Mouse (Mus musculus) cortical plate, adult 2 months (tissue): Measurements from ENCODE around the gene Slc25a42.

Experiments used
- CTCF ChIP-seq: fragments of 200-500 bp; IDR thresholded peaks from 2 replicates; pipeline ENCODE4 v1.5.1; 2011; ENCODE audit warnings: mild to moderate bottlenecking, control low read depth, low read length; ENCODE audit not compliant: insufficient read depth; ENCODE audit errors: extremely low read depth
- POLR2A ChIP-seq: fragments of 200-500 bp; IDR thresholded peaks from 2 replicates; pipeline ENCODE4 v1.6.1; 2011; ENCODE audit warnings: mild to moderate bottlenecking, low read length, control low read depth; ENCODE audit not compliant: insufficient read depth; ENCODE audit errors: extremely low read depth

DNA sequence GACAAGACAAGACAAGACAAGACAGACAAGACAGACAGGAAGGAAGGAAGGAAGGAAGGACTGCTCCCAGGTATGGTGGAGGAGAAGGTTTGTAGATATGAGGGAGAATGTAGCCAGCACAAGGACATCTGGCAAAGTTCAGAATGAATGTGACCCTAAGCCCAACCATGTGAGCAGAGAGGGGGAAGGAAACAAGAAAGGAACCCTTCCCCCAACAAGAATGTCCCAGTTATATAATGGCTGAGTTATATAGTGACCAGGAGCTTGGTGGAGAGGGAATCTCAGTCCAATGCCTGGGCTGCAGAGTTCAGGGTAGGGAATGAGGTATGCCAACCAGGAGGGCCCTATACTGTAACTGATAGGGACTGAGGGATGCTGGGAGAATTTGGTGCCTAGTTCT is 5.3 kb upstream of the Slc25a42 start:
- TF ChIP-seq CTCF (no peak), POLR2A (no peak)
